ENCODE assay signal across 8 mouse cellular contexts in genomic region chr2:135717232-135718134, GRCm38 (mm10). TPM values are rescaled to one million over a fixed set of nuclear protein-coding genes. Genes with fewer than 3 reads are reported as not detected.
DNase-seq lines count a peak whose midpoint lies in the region; ATAC-seq and TF ChIP-seq lines count a peak whose summit lies in the region.

No protein-coding gene starts in this region.

- H3K9me3 ChIP-seq in embryonic facial prominence, embryonic 13.5 days: no peaks in the 10 kb centered on the region
- H3K9me3 ChIP-seq in heart, embryonic 12.5 days (replicated peaks): no peaks in the 10 kb centered on the region
- no peaks in the 10 kb centered on the region for H3K9me3 ChIP-seq in kidney, embryonic 16.5 days (ENCODE audit: low read length)
- H3K9me3 ChIP-seq in lung, postnatal 0 days (ENCODE audit: low read length): no peaks in the 10 kb centered on the region

- no peak overlapping the region for H3K4me3 ChIP-seq in embryonic facial prominence, embryonic 13.5 days
- H3K4me3 ChIP-seq in heart, embryonic 12.5 days: peak overlapping the region; percentile 17; the same call in 1 of the 2 replicates
- H3K4me3 ChIP-seq in kidney, embryonic 16.5 days (ENCODE audit: low read length): peak overlapping the region; percentile 24
- H3K4me3 ChIP-seq in lung, postnatal 0 days (ENCODE audit: low read depth, low read length): no peak overlapping the region
- peak overlapping the region; percentile 10 for H3K4me3 ChIP-seq in small intestine, adult 2 months (ENCODE audit: low read depth, low read length)

- peak overlapping the region; percentile 17; the same call in 1 of the 2 replicates for H3K9ac ChIP-seq in embryonic facial prominence, embryonic 13.5 days
- no peak overlapping the region for H3K9ac ChIP-seq in heart, embryonic 12.5 days
- H3K9ac ChIP-seq in kidney, embryonic 16.5 days (replicated peaks; ENCODE audit: low read length): peak overlapping the region; percentile 47; the same call in 1 of the 2 replicates
- peak overlapping the region; percentile 13; the same call in 1 of the 2 replicates for H3K9ac ChIP-seq in lung, postnatal 0 days (replicated peaks; ENCODE audit: low read depth)

- peak overlapping the region; percentile 45 for H3K4me2 ChIP-seq in embryonic facial prominence, embryonic 13.5 days
- H3K4me2 ChIP-seq in heart, embryonic 12.5 days: peak overlapping the region; percentile 59
- peak overlapping the region; percentile 50 for H3K4me2 ChIP-seq in kidney, embryonic 16.5 days (replicated peaks; ENCODE audit: low read depth, low read length)
- peak overlapping the region; percentile 53 for H3K4me2 ChIP-seq in lung, postnatal 0 days (replicated peaks; ENCODE audit: low read depth, low read length)

- H3K27me3 ChIP-seq in embryonic facial prominence, embryonic 13.5 days: no peaks in the 10 kb centered on the region
- H3K27me3 ChIP-seq in heart, embryonic 12.5 days (replicated peaks): no peaks in the 10 kb centered on the region
- H3K27me3 ChIP-seq in kidney, embryonic 16.5 days (ENCODE audit: insufficient read depth, low read length): no peaks in the 10 kb centered on the region
- no peaks in the 10 kb centered on the region for H3K27me3 ChIP-seq in lung, postnatal 0 days (replicated peaks; ENCODE audit: insufficient read depth, low read length)
- H3K27me3 ChIP-seq in small intestine, adult 2 months (ENCODE audit: control insufficient read depth, insufficient read depth, low read length): no peaks in the 10 kb centered on the region

- no peak overlapping the region for H3K27ac ChIP-seq in embryonic facial prominence, embryonic 13.5 days
- no peak overlapping the region for H3K27ac ChIP-seq in heart, embryonic 12.5 days (ENCODE audit: poor library complexity, severe bottlenecking)
- 0 out of 2 replicates have a peak overlapping the region, but pooled peaks have one; percentile 15 for H3K27ac ChIP-seq in kidney, embryonic 16.5 days (ENCODE audit: low read length)
- H3K27ac ChIP-seq in lung, postnatal 0 days (ENCODE audit: low read length): peak overlapping the region; percentile 3; the same call in 1 of the 2 replicates
- no peak overlapping the region for H3K27ac ChIP-seq in small intestine, adult 2 months (ENCODE audit: insufficient read depth, low read depth, low read length)

- peak; percentile 34 for DNase-seq in adrenal gland, postnatal 25 days
- no peak for DNase-seq in adrenal gland, adult 8-10 months
- peak; percentile 45 for DNase-seq in lung, postnatal 0 days (ENCODE audit: low spot score)
- DNase-seq in spleen, adult 18-20 months: no peak

- no peak; the same call in 1 of the 2 replicates for TF ChIP-seq CTCF in lung, postnatal 0 days (IDR thresholded peaks at IDR 0.05)
- no peak for TF ChIP-seq CTCF in small intestine, adult 2 months (IDR thresholded peaks at IDR 0.05; ENCODE audit: extremely low read depth, insufficient read length, insufficient replicate concordance, low read depth, low read length)

- no peak for TF ChIP-seq EP300 in lung, postnatal 0 days (IDR thresholded peaks at IDR 0.05)

- no peaks in the 10 kb centered on the region for H3K36me3 ChIP-seq in embryonic facial prominence, embryonic 13.5 days
- no peaks in the 10 kb centered on the region for H3K36me3 ChIP-seq in heart, embryonic 12.5 days
- H3K36me3 ChIP-seq in kidney, embryonic 16.5 days (ENCODE audit: insufficient read depth, low read length): no peaks in the 10 kb centered on the region
- H3K36me3 ChIP-seq in lung, postnatal 0 days (ENCODE audit: insufficient read depth, low read length): no peaks in the 10 kb centered on the region
- H3K36me3 ChIP-seq in small intestine, adult 2 months (ENCODE audit: control insufficient read depth, insufficient read depth, low read length): no peaks in the 10 kb centered on the region

- H3K4me1 ChIP-seq in embryonic facial prominence, embryonic 13.5 days: peaks cover 18% of the 10 kb centered on the region
- peaks cover 29% of the 10 kb centered on the region for H3K4me1 ChIP-seq in heart, embryonic 12.5 days (replicated peaks)
- H3K4me1 ChIP-seq in kidney, embryonic 16.5 days (ENCODE audit: insufficient read depth, low read length): peaks cover 13% of the 10 kb centered on the region
- peaks cover 1% of the 10 kb centered on the region; the same call in 1 of the 2 replicates for H3K4me1 ChIP-seq in lung, postnatal 0 days (ENCODE audit: insufficient read depth, low read depth, low read length)
- H3K4me1 ChIP-seq in small intestine, adult 2 months (ENCODE audit: control insufficient read depth, insufficient read depth, insufficient read length, low read length): peaks cover 3% of the 10 kb centered on the region; the same call in 1 of the 2 replicates

- no peak for TF ChIP-seq POLR2A in small intestine, adult 2 months (IDR thresholded peaks at IDR 0.05; ENCODE audit: low read depth, low read length)

- ATAC-seq in embryonic facial prominence, embryonic 13.5 days (ENCODE audit: insufficient number of reproducible peaks, insufficient read depth, low FRiP score, low TSS enrichment, low read depth): no peak
- no peak for ATAC-seq in heart, embryonic 12.5 days (ENCODE audit: insufficient number of reproducible peaks, low FRiP score)
- 0 out of 2 replicates have a peak, but pooled peaks have one; percentile 60 for ATAC-seq in kidney, embryonic 16.5 days (ENCODE audit: low FRiP score, low TSS enrichment)
- ATAC-seq in lung, postnatal 0 days: peak; percentile 63

- WGBS in embryonic facial prominence, embryonic 13.5 days: 22% methylated on average over 16 of the region's 16 CpGs
- WGBS in heart, embryonic 12.5 days: 15% methylated on average over 16 of the region's 16 CpGs
- 13% methylated on average over 16 of the region's 16 CpGs for WGBS in kidney, embryonic 16.5 days
- 12% methylated on average over 16 of the region's 16 CpGs for WGBS in lung, postnatal 0 days
- 23% methylated on average over 16 of the region's 16 CpGs for WGBS in small intestine, adult 2 months

RNA-seq across cellular contexts. Expression of gene Plcb4, which starts 58.7 kb away (rescaled TPM):
- 44.4 and 58.5 TPM in 2 replicates for total RNA-seq in adrenal gland, postnatal 25 days (2021)
- total RNA-seq in adrenal gland, adult 8-10 months (2022): 10 to 100 TPM; 31.0 to 47.2 (median 37.8) TPM
- 17.6 TPM in 2 replicates for polyA plus RNA-seq in embryonic facial prominence, embryonic 13.5 days (2015; fragmentation: Nextera tagmentation; extraction: Ambion mirVana)
- polyA plus RNA-seq in heart, embryonic 12.5 days (2016; fragmentation: Nextera tagmentation; extraction: Ambion mirVana): 33.2 and 34.4 TPM in 2 replicates
- polyA plus RNA-seq in kidney, embryonic 16.5 days (2015; fragmentation: Nextera tagmentation; extraction: Ambion mirVana): 17.3 and 18.9 TPM in 2 replicates
- polyA plus RNA-seq in lung, postnatal 0 days (2015; fragmentation: Nextera tagmentation; extraction: Ambion mirVana): 13.8 and 17.5 TPM in 2 replicates
- polyA plus RNA-seq in small intestine, adult 2 months (2012; rRNA removed): 1.7 and 1.9 TPM in 2 replicates

Comparison
In these comparisons a context has a peak if more than half of its experiments do, and no peak if none do; other contexts are left out.
1. DNase-seq: peak in adrenal gland, postnatal 25 days (single experiment) and lung, postnatal 0 days (single experiment); none in adrenal gland, adult 8-10 months (single experiment) and spleen, adult 18-20 months (0 of 2).
2. ATAC-seq: peak in kidney, embryonic 16.5 days (single experiment) and lung, postnatal 0 days (single experiment); none in embryonic facial prominence, embryonic 13.5 days (single experiment) and heart, embryonic 12.5 days (single experiment).
3. H3K27ac ChIP-seq: peak in kidney, embryonic 16.5 days (single experiment) and lung, postnatal 0 days (single experiment); none in embryonic facial prominence, embryonic 13.5 days (single experiment), heart, embryonic 12.5 days (single experiment) and small intestine, adult 2 months (single experiment).
4. H3K4me3 ChIP-seq: peak in heart, embryonic 12.5 days (single experiment), kidney, embryonic 16.5 days (single experiment) and small intestine, adult 2 months (single experiment); none in embryonic facial prominence, embryonic 13.5 days (single experiment) and lung, postnatal 0 days (single experiment).
5. Peak in every context shown above with its lines, with median percentiles within 50 percentile points of each other: H3K4me2 ChIP-seq.